Mouse (Mus musculus) myocyte (in vitro differentiated cells): ENCODE results near the gene Kalrn.

Source experiments
- E2F4 ChIP-seq: IDR thresholded peaks from one replicate; pipeline ENCODE4 v1.6.1; 2011; ENCODE audit warnings: mild to moderate bottlenecking, control low read depth, moderate library complexity; ENCODE audit not compliant: insufficient read depth
- MYOD1 ChIP-seq, 3 experiments: IDR thresholded peaks; one replicate each; pipeline ENCODE4 v1.6.1; 2011; ENCODE audit warnings: control low read depth in 2 of 3, low read depth in 2 of 3, mild to moderate bottlenecking in 2 of 3, moderate library complexity in 1 of 3; ENCODE audit not compliant: insufficient read length in 2 of 3, control insufficient read depth in 1 of 3
- POLR2A ChIP-seq: IDR thresholded peaks from one replicate; pipeline ENCODE4 v1.6.1; 2011; ENCODE audit warnings: low read depth, mild to moderate bottlenecking, control low read depth, moderate library complexity; ENCODE audit not compliant: insufficient read length
- TCF12 ChIP-seq: IDR thresholded peaks from one replicate; pipeline ENCODE4 v1.6.1; 2011; ENCODE audit warnings: mild to moderate bottlenecking, control low read depth; ENCODE audit not compliant: poor library complexity, insufficient read depth, severe bottlenecking
- USF1 ChIP-seq: IDR thresholded peaks from one replicate; pipeline ENCODE4 v1.6.1; 2011; ENCODE audit warnings: low read depth, mild to moderate bottlenecking, control low read depth, moderate library complexity

DNA sequence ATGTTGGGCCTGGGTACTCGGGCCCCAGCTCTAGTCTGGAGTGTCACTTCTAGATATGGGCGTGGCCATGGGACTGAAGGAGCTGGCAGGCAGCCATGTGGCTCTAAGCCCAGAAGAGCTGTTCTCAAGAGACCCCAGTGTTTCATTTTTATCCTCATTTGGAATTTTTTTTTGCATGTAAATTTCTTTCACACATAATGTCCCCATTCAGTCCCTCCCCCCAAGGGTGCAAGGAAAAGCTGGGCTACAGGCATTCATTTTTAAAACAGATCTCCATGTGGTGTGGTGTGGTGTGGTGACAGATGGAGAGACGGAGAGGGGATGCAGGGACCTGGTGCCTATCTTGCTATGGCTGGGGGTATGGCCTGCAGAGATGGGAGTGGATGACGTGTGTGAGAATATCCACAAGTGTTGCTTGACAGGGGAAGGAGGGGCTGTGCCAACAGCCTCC, 569.2 kb downstream of the Kalrn start:
- TF ChIP-seq POLR2A (no peak), TCF12 (no peak), E2F4 (no peak), USF1 (no peak), MYOD1 (IDR thresholded peaks at IDR 0.05; ENCODE audit: control insufficient read depth in 1 of 3, insufficient read length in 2 of 3, low read depth in 2 of 3) (no peak)
